Mouse (Mus musculus) megakaryocyte-erythroid progenitor cell, adult 5-6 weeks (primary cell): ENCODE measurements around the gene Cntfr. TPM values are rescaled to one million over a fixed set of nuclear protein-coding genes. Genes with fewer than 3 reads are reported as not detected.

ENCODE experiments used
- ATAC-seq: replicated peaks from 2 replicates; pipeline ENCODE4 v1.8.0; 2016; ENCODE audit warnings: mild to moderate bottlenecking, inconsistent platforms; ENCODE audit not compliant: severe bottlenecking, poor library complexity, low FRiP score, low TSS enrichment
- total RNA-seq, 2 experiments: library from RNA; stranded (forward) in 1 of 2; stranded (reverse) in 1 of 2; fragments of 200-1000, 215-1000 nt in 1 of 2; fragments of >200 nt in 1 of 2; fragmentation: Nextera tagmentation in 1 of 2; gene quantifications; 2 replicates each; pipeline ENCODE4 v1.2.3; 2014 to 2017

Gene Cntfr
- total RNA-seq, 2 experiments from 2014 or later: not detected

DNA sequence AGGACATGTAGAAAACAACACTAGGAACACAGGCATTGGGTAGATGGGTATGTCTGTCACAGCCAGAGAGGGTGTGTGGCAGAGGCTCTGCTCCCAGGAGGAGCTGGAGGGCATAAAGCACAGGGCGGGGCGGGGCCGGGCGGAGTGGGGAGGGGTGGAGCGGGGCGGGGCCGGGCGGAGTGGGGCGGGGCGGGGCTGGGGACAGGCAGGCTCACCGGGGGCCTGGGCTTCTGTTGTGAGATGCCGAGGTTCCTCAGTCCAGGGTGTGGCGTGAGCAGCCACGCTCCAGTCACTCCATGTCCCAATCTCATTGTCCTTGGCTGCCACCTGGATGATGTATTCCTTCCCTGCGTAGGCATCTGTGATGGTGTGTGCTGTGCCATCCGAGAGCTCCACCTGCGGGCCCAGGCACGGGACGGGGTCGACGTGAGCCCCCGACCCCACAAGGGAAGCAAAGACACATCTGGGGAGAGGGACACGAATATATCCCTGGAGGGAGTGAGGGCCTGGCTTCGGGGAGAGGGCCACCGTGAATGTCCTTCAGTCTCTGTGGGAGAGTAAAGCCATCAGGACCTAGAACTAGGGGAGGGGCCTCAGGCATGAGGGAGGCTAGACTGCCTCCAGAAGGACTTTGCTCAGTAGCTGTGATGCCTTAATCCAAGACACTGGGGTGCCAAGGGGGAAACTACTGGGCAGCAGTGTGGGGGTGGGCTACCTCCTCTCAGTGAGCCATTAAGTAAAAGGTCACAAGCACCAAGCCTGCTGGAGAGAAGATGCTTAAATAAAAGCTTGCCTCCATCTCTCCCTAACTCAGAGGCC is 38.1 kb downstream of the Cntfr start:
- no peak for ATAC-seq

DNA sequence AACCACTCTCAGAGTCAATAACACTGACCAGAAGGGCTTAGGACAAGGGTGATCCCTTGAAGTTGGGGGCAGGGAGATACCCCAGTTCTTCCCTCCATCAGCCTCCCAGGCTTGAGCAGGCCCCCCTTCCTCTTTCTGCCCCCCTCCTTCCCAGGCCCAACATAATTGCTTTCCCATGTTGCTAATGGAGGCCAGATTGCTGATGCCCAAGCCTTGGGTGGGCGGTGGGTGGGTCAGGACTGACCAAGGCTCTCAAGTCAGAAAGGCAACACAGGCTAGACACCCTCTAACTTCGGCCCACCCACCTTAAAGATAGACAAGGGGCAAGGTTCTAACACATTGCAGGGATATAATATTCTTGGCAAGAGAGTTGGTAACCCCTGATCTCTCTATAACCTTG is 41.4 kb downstream of the Cntfr start:
- ATAC-seq: no peak

DNA sequence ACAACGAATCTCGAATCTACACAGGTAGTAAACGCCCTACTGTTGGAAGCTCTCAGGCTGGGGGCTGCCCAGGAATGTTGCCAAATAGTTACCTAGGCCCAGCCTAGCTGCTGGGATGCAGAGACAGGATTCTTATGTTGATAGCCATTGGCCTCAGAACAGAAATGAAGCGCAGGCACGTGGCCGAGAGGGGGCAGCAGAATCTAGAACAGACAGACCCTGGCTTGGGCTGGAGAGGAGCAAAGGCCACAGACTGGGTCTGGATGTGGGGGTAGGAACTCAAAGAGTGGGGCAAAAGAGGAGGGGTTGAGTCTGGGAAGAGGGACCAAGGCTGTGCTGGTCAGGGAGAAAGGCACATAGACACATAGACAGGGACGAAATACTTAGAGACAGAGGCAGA is 42.7 kb downstream of the Cntfr start:
- no peak for ATAC-seq

GRCm38 (mm10) chr4:41653730-41654129 is 43.2 kb downstream of the Cntfr start:
- ATAC-seq: no peak

DNA sequence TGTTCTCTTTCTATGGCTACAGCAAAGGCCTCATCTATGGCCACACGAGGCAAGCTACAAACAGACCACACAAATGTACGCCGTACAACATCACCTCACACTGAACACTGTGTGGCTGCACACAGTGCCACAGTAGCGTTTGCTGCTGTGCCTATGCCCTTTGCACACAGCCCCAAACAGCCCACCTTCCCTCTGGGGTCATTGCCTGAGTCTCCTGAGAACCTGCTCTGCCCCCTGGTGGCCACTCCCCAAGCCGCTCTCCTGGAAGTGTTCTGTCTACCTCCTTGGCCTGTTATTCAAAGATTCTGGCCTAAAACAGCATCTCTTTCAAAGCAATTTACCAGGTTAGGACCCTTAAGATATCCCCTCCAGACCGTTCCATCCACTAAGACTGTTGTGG is 43.6 kb downstream of the Cntfr start:
- peak; percentile 66 for ATAC-seq

DNA sequence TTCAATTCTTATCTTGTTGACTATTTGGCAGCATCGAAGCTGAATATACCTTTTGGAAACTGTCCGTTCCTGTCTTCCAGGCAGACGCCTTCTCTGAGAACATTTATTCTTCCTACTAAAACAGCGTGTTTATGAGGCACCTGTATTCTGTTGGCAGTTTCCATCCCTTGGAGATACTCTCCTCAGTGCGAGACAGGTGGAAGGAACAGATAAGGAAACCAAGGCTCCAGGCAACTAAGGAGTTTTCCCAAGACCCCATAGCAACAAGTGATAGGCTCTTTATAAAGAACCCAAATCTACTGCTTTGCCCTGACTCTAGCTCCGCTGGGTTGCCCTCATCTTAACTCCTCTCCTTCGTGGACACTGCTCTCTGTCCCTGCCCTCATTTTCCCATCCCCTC is 48.3 kb downstream of the Cntfr start:
- ATAC-seq: peak; percentile 54; the same call in 1 of the 2 replicates

GRCm38 (mm10) chr4:41648157-41648556 is 48.7 kb downstream of the Cntfr start:
- no peak for ATAC-seq

DNA sequence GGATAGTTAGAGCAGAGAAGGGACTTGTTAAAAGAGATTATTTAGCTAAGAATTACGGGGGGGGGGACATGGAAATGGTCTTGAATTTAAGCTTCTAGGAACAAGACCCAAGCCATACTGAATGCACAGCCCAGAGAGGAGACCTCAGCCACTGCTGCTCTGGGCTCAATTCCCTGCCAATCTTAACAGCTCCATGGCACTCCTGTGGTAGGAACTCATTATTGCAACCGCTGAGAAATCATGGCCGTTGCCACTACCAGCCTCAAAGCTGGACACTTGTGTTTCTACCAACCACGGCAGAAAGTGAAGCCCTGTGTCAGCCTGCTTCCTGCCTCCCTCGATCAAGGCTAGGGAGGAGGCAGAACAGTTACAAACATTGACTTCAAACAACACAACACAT is 51.4 kb downstream of the Cntfr start:
- peak; percentile 69 for ATAC-seq

DNA sequence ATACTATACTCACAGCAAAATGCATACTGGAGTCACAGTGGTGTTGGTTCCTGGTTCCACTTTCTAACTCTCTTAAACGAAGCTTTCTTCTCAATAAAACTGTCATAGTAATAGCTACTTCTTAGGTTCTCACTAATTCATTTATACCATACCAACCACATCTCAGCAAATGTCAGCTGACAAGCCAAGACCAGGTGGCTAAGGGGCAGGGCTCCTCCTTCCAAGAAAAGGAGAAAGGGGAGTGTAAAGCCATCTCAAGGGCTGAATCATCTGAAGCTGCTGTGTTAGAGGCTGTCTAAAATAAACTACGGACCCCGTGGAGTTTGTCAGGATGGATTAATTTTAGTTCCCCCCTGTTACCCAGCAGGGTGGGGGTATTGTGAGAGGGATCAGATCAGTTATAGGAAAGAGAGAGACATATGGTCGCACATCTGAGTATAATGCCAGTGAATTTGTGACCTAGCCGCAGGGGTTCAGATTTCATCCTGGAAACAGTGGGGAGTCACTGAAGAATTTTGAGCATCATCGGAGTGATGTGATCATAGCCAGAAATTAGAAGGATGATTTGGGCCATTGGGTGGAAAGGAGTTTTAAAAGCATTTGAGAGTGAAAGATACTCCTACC is 55.6 kb downstream of the Cntfr start:
- no peak for ATAC-seq

DNA sequence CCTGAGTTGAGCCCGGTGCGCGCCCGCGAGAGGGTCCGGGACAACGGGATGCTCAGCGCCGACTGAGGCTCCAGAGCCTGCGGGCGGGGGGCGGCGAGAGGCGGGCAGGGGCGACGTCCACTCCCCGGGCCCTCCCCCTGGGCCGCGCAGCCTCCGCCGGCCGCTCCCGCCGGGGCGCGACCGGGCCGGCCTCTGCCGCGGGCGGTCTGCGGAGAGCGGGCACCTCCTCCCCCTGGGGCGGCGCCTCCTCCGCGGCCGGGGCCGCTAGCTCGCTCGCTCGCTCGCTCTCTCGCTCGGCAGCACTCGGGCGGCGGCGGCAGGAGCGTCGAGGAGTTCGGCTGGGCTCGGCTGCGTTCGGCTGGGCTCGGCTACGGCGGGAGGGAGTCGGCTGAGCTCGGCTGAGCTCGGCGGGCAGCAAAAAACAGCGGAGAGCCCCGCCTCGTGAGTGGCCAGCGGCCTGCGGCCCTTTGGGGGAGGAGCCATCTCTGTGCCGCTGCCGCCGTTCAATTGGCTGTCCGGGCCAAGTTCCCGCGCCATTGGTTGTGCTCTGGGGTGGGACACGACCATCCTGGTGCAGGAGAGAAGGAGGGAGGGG is 56.9 kb downstream of the Cntfr start, which contains the start of gene Enho:
Gene Enho (minus strand): TSS at position 412 of the 595 bp plus-strand sequence.
- ATAC-seq: peak; percentile 92

- no peak for ATAC-seq
These were observed 57.6 kb downstream of the Cntfr start for GRCm38 (mm10) chr4:41639214-41639841.

DNA sequence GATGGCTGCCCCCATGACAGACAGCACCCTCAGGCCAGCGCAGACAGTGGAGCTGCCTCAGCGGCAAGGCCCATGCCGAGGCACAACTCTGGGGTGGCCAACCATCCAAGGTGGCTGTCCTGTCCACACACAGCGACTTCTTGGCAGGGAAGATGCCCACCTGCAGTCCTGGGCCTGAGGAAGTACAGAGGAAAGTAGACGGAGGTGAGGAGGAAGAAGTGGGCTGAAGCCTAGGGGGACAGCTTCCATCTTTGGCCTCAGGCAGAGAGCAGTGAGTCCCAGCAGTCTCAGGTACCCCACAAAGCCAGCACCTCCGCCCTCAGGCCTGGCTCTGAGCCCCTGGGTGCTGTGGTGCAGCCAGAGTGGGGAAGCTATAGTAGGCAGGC is 58.1 kb downstream of the Cntfr start:
- no peak for ATAC-seq

- ATAC-seq: no peak
These were observed 58.6 kb downstream of the Cntfr start for GRCm38 (mm10) chr4:41638186-41638731.

GRCm38 (mm10) chr4:41636882-41637635 is 59.8 kb downstream of the Cntfr start:
- no peak for ATAC-seq

DNA sequence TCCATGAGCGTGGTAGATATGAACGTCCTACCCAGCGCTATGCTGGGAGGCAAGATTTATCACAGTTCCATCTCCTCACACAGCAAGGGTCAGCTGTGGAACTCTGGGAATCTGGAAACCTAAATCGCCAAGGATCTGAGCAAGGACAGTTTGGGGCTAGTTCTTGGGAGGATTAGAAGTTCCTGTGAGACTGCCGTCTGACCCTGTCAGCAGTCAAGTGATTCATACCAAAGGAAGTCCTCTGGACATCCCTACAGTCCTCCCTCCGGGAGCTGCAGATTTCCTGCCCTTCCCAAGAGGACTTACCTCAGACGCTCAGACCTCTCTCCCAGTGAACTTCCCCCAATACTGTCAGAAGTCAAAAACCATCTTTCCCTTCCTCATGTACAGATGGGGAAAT is 60.5 kb downstream of the Cntfr start:
- ATAC-seq: no peak

DNA sequence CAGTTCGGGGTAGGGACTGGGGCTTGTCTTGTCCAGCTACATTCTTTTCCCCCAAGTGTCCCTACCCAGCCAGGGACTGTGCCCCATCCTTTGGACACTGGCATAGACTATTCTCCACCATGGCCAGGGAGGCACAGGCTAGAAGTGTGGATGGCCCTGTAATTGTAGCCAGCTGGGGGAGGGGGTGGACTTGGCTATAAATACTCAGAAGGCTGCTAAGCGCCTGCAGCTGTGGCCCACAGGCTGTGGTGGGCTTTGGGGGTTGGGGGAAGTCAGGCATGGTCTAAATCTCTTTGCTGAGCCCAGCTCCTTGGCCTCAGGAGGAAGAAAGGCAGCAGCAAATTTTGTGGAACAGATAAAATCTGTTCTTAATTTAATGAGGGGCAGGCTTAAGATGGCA is 61.0 kb downstream of the Cntfr start:
- no peak for ATAC-seq

- ATAC-seq: no peak
These were observed 61.7 kb downstream of the Cntfr start for GRCm38 (mm10) chr4:41635224-41635623.

- ATAC-seq: no peak
These were observed 62.3 kb downstream of the Cntfr start for GRCm38 (mm10) chr4:41634631-41635030.

GRCm38 (mm10) chr4:41633001-41633400 is 63.9 kb downstream of the Cntfr start:
- no peak for ATAC-seq
